Mouse (Mus musculus) adrenal gland, adult 18-20 months (tissue): ENCODE data around the gene Mrfap1. TPM values are rescaled to one million over a fixed set of nuclear protein-coding genes. Genes with fewer than 3 reads are reported as not detected.
A peak's percentile ranks its signal among the peaks of the same experiment; 100 is the strongest.

Experiments used
- DNase-seq, 2 experiments: peaks; one replicate each; pipeline ENCODE4 v3.0.0; 2021 to 2022; ENCODE audit warnings: low spot score in 2 of 2
- total RNA-seq, 2 experiments: library from RNA; stranded (reverse); gene quantifications; 1 replicate in 1 of 2; 2 replicates in 1 of 2; pipeline ENCODE4 v1.2.3; 2021

Gene Mrfap1
- total RNA-seq, 2 experiments from 2014 or later: 581 to 655 TPM

GRCm38 (mm10) chr5:36791861-36792260 lies 4.7 kb downstream of the Mrfap1 start:
- DNase-seq: no peak

- DNase-seq: no peak
Observed at GRCm38 (mm10) chr5:36786052-36786451, 10.5 kb downstream of the Mrfap1 start.

- no peak for DNase-seq
Observed at GRCm38 (mm10) chr5:36779512-36779911, 17.1 kb downstream of the Mrfap1 start.

- no peak for DNase-seq
Observed at GRCm38 (mm10) chr5:36778901-36779300, 17.7 kb downstream of the Mrfap1 start.

- DNase-seq: no peak
Observed at GRCm38 (mm10) chr5:36777186-36777585, 19.4 kb downstream of the Mrfap1 start.

GRCm38 (mm10) chr5:36776021-36776575 lies 20.5 kb downstream of the Mrfap1 start:
- DNase-seq: peak in 1 of 2 experiments; percentile 55

GRCm38 (mm10) chr5:36775317-36775716 lies 21.3 kb downstream of the Mrfap1 start:
- no peak for DNase-seq

GRCm38 (mm10) chr5:36772586-36772985 lies 24.0 kb downstream of the Mrfap1 start:
- no peak for DNase-seq

GRCm38 (mm10) chr5:36769603-36770002 lies 27.0 kb downstream of the Mrfap1 start:
- DNase-seq: no peak

GRCm38 (mm10) chr5:36766958-36767703 lies 29.4 kb downstream of the Mrfap1 start:
- no peak for DNase-seq

- DNase-seq: no peak
Observed at GRCm38 (mm10) chr5:36759848-36760247, 36.7 kb downstream of the Mrfap1 start.

GRCm38 (mm10) chr5:36757033-36757432 lies 39.5 kb downstream of the Mrfap1 start:
- DNase-seq: no peak

GRCm38 (mm10) chr5:36750119-36751078 lies 46.2 kb downstream of the Mrfap1 start:
- no peak for DNase-seq

GRCm38 (mm10) chr5:36748536-36749061 lies 48.0 kb downstream of the Mrfap1 start, which contains the start of gene Bloc1s4:
TSS of gene Bloc1s4 (minus strand) at chr5:36748650.
- DNase-seq: peak; percentile 91 to 92

GRCm38 (mm10) chr5:36747794-36748535 lies 48.6 kb downstream of the Mrfap1 start:
- no peak for DNase-seq

GRCm38 (mm10) chr5:36747071-36747470 lies 49.5 kb downstream of the Mrfap1 start:
- DNase-seq: no peak
